Mouse (Mus musculus) gastrocnemius, adult 2 months (tissue): Measurements from ENCODE around the gene March4. TPM values are rescaled to one million over a fixed set of nuclear protein-coding genes. Genes with fewer than 3 reads are reported as not detected.

Experiments
- DNase-seq: peaks from one replicate; pipeline ENCODE4 v3.0.0; 2022
- H3K27ac ChIP-seq: fragments of 200-600 bp; 2 replicates; pipeline ENCODE4 v1.8.1; 2022; ENCODE audit warnings: mild to moderate bottlenecking
- H3K4me3 ChIP-seq: fragments of 200-600 bp; 2 replicates; pipeline ENCODE4 v1.8.1; 2022; ENCODE audit warnings: mild to moderate bottlenecking, moderate library complexity
- CTCF ChIP-seq: fragments of 200-600 bp; IDR thresholded peaks from 2 replicates; pipeline ENCODE4 v1.8.1; 2022; ENCODE audit warnings: antibody characterized with exemption, mild to moderate bottlenecking, moderate library complexity
- intact Hi-C: fragments of 180-260 bp; cut with DNase I; formaldehyde crosslinking; loops from one replicate; pipeline ENCODE4 v1.15.1; 2025
- total RNA-seq, 2 experiments: library from RNA; stranded (reverse); gene quantifications; 2 replicates each; pipeline ENCODE4 v1.2.3; 2021

March4 gene
- total RNA-seq, 2 experiments from 2014 or later: 0.26 to 0.73 TPM

- intact Hi-C loops: no loop called here
- DNase-seq: no peak
- Histone ChIP-seq H3K27ac (no peak overlapping the region), H3K4me3 (no peak overlapping the region)
- TF ChIP-seq CTCF: no peak
Observed at GRCm38 (mm10) chr1:72509551-72509950, 27.2 kb downstream of the March4 start.

GRCm38 (mm10) chr1:72507670-72508069, 29.1 kb downstream of the March4 start:
- TF ChIP-seq CTCF: no peak
- intact Hi-C loops: no loop called here
- no peak for DNase-seq

GRCm38 (mm10) chr1:72506202-72506601, 30.5 kb downstream of the March4 start:
- no peak overlapping the region for H3K4me3 ChIP-seq
- intact Hi-C loops: no loop called here
- no peak for TF ChIP-seq CTCF
- H3K27ac ChIP-seq: no peak overlapping the region
- no peak for DNase-seq

More at GRCm38 (mm10) chr1:72507670-72508069, 29.1 kb downstream of the March4 start:
- Histone ChIP-seq H3K4me3 (no peak overlapping the region), H3K27ac (no peak overlapping the region)

- no peak overlapping the region for H3K27ac ChIP-seq
- no peak for TF ChIP-seq CTCF
- intact Hi-C loops: no loop called here
- H3K4me3 ChIP-seq: no peak overlapping the region
- DNase-seq: no peak
Observed at GRCm38 (mm10) chr1:72497609-72498008, 39.1 kb downstream of the March4 start.

- H3K27ac ChIP-seq: no peak overlapping the region
- no peak for DNase-seq
- TF ChIP-seq CTCF: no peak
Observed at GRCm38 (mm10) chr1:72493454-72493853, 43.3 kb downstream of the March4 start.

GRCm38 (mm10) chr1:72492666-72493065, 44.1 kb downstream of the March4 start:
- intact Hi-C loops: no loop called here
- no peak overlapping the region for H3K27ac ChIP-seq
- DNase-seq: no peak
- H3K4me3 ChIP-seq: no peak overlapping the region
- TF ChIP-seq CTCF: no peak

More at GRCm38 (mm10) chr1:72493454-72493853, 43.3 kb downstream of the March4 start:
- intact Hi-C loops: no loop called here
- no peak overlapping the region for H3K4me3 ChIP-seq

GRCm38 (mm10) chr1:72491307-72491706, 45.4 kb downstream of the March4 start:
- intact Hi-C loops: no loop called here
- Histone ChIP-seq H3K4me3 (no peak overlapping the region), H3K27ac (no peak overlapping the region)
- DNase-seq: no peak
- no peak for TF ChIP-seq CTCF

- DNase-seq: no peak
- intact Hi-C loops: no loop called here
- no peak overlapping the region for H3K27ac ChIP-seq
Observed at GRCm38 (mm10) chr1:72490801-72491200, 45.9 kb downstream of the March4 start.

GRCm38 (mm10) chr1:72490193-72490592, 46.5 kb downstream of the March4 start:
- Histone ChIP-seq H3K4me3 (no peak overlapping the region), H3K27ac (no peak overlapping the region)
- no peak for TF ChIP-seq CTCF
- intact Hi-C loops: no loop called here
- no peak for DNase-seq

More at GRCm38 (mm10) chr1:72490801-72491200, 45.9 kb downstream of the March4 start:
- H3K4me3 ChIP-seq: no peak overlapping the region
- no peak for TF ChIP-seq CTCF

- Histone ChIP-seq H3K4me3 (no peak overlapping the region), H3K27ac (no peak overlapping the region)
- intact Hi-C loops: no loop called here
- TF ChIP-seq CTCF: no peak
- no peak for DNase-seq
Observed at GRCm38 (mm10) chr1:72476594-72476993, 60.1 kb downstream of the March4 start.

- no peak for TF ChIP-seq CTCF
- intact Hi-C loops: no loop called here
- H3K4me3 ChIP-seq: no peak overlapping the region
- no peak overlapping the region for H3K27ac ChIP-seq
- DNase-seq: no peak
Observed at GRCm38 (mm10) chr1:72469075-72469474, 67.7 kb downstream of the March4 start.

GRCm38 (mm10) chr1:72468466-72469003, 68.2 kb downstream of the March4 start:
- DNase-seq: no peak
- TF ChIP-seq CTCF: no peak
- intact Hi-C loops: no loop called here
- H3K4me3 ChIP-seq: no peak overlapping the region
- no peak overlapping the region for H3K27ac ChIP-seq

- no peak overlapping the region for H3K4me3 ChIP-seq
- no peak for TF ChIP-seq CTCF
- DNase-seq: no peak
- H3K27ac ChIP-seq: no peak overlapping the region
- intact Hi-C loops: no loop called here
Observed at GRCm38 (mm10) chr1:72464926-72465583, 71.7 kb downstream of the March4 start.

- TF ChIP-seq CTCF: no peak
- Histone ChIP-seq H3K27ac (no peak overlapping the region), H3K4me3 (no peak overlapping the region)
- no peak for DNase-seq
- intact Hi-C loops: no loop called here
Observed at GRCm38 (mm10) chr1:72462516-72462915, 74.2 kb downstream of the March4 start.
